Mouse (Mus musculus): Measurements from ENCODE around the gene 1700008O03Rik. TPM values are rescaled to one million over a fixed set of nuclear protein-coding genes. Genes with fewer than 3 reads are reported as not detected.
A peak's percentile ranks its signal among the peaks of the same experiment; 100 is the strongest.

The 1700008O03Rik gene
- polyA plus RNA-seq (2015; fragmentation: Nextera tagmentation; extraction: Ambion mirVana) = 1.1 TPM in 2 replicates

GRCm38 (mm10) chr7:44385720-44386119 is at the start of gene 1700008O03Rik:
1700008O03Rik (minus strand) TSS chr7:44385820.
- 75% methylated on average over 12 of the region's 12 CpGs for WGBS
- H3K4me1 ChIP-seq = no peaks in the 10 kb centered on the region
- peak within 1 kb of the TSS; percentile 64; the same call in 1 of the 2 replicates for H3K9ac ChIP-seq
- no peaks in the 10 kb centered on the region for H3K9me3 ChIP-seq
- no peak within 1 kb of the TSS for H3K27ac ChIP-seq
- peak within 1 kb of the TSS; percentile 55 for H3K4me3 ChIP-seq
- H3K4me2 ChIP-seq (replicated peaks) = peak within 1 kb of the TSS; percentile 91
- no peak for ATAC-seq (ENCODE audit: low FRiP score, low read depth)
- H3K36me3 ChIP-seq = no peaks in the 10 kb centered on the region
- peaks cover 50% of the 10 kb centered on the region for H3K27me3 ChIP-seq

- ATAC-seq (ENCODE audit: low FRiP score, low read depth) = no peak
- peaks cover 12% of the 10 kb centered on the region for H3K4me1 ChIP-seq
- H3K27me3 ChIP-seq = peaks cover 90% of the 10 kb centered on the region
- H3K36me3 ChIP-seq = no peaks in the 10 kb centered on the region
- H3K9me3 ChIP-seq = no peaks in the 10 kb centered on the region
- WGBS = 52% methylated on average over 9 of the region's 9 CpGs
- H3K9ac ChIP-seq = no peak overlapping the region
- H3K4me3 ChIP-seq = no peak overlapping the region
- H3K4me2 ChIP-seq (replicated peaks) = no peak overlapping the region
- no peak overlapping the region for H3K27ac ChIP-seq
These were observed 48.5 kb upstream of the 1700008O03Rik start for GRCm38 (mm10) chr7:44434089-44434488.

GRCm38 (mm10) chr7:44433371-44433770 is 47.8 kb upstream of the 1700008O03Rik start:
- Histone ChIP-seq H3K27ac (no peak overlapping the region), H3K36me3 (no peaks in the 10 kb centered on the region), H3K4me3 (no peak overlapping the region), H3K4me2 (replicated peaks) (no peak overlapping the region), H3K4me1 (peaks cover 14% of the 10 kb centered on the region), H3K9me3 (no peaks in the 10 kb centered on the region), H3K9ac (no peak overlapping the region), H3K27me3 (peaks cover 87% of the 10 kb centered on the region)
- ATAC-seq (ENCODE audit: low FRiP score, low read depth) = 0 out of 2 replicates have a peak, but pooled peaks have one; percentile 20
- 2% methylated on average over 7 of the region's 7 CpGs for WGBS

- Histone ChIP-seq H3K27ac (no peak overlapping the region), H3K4me3 (no peak overlapping the region), H3K9ac (no peak overlapping the region), H3K4me1 (peaks cover 21% of the 10 kb centered on the region), H3K27me3 (peaks cover 87% of the 10 kb centered on the region), H3K4me2 (replicated peaks) (no peak overlapping the region), H3K9me3 (no peaks in the 10 kb centered on the region), H3K36me3 (no peaks in the 10 kb centered on the region)
- no peak for ATAC-seq (ENCODE audit: low FRiP score, low read depth)
- 68% methylated on average over 6 of the region's 6 CpGs for WGBS
These were observed 46.9 kb upstream of the 1700008O03Rik start for GRCm38 (mm10) chr7:44432550-44432949.

- WGBS = 3% methylated on average over 32 of the region's 32 CpGs
- Histone ChIP-seq H3K4me2 (replicated peaks) (peak overlapping the region; percentile 81), H3K4me3 (peak overlapping the region; percentile 64), H3K27ac (no peak overlapping the region), H3K9me3 (no peaks in the 10 kb centered on the region), H3K27me3 (peaks cover 85% of the 10 kb centered on the region), H3K4me1 (peaks cover 25% of the 10 kb centered on the region), H3K36me3 (no peaks in the 10 kb centered on the region), H3K9ac (peak overlapping the region; percentile 78)
- ATAC-seq (ENCODE audit: low FRiP score, low read depth) = no peak
These were observed 44.2 kb upstream of the 1700008O03Rik start for GRCm38 (mm10) chr7:44429534-44430488.

- 0 out of 2 replicates have a peak, but pooled peaks have one; percentile 17 for ATAC-seq (ENCODE audit: low FRiP score, low read depth)
- H3K27ac ChIP-seq = no peak within 1 kb of the TSS; the same call in 1 of the 2 replicates
- H3K36me3 ChIP-seq = no peaks in the 10 kb centered on the region
- peak within 1 kb of the TSS; percentile 78 for H3K9ac ChIP-seq
- WGBS = under 1% methylated on average over 30 of the region's 69 CpGs
- H3K4me2 ChIP-seq (replicated peaks) = peak within 1 kb of the TSS; percentile 81
- H3K27me3 ChIP-seq = peaks cover 78% of the 10 kb centered on the region
- H3K4me3 ChIP-seq = peak within 1 kb of the TSS; percentile 64
- peaks cover 25% of the 10 kb centered on the region for H3K4me1 ChIP-seq
- H3K9me3 ChIP-seq = no peaks in the 10 kb centered on the region
These were observed 43.4 kb upstream of the 1700008O03Rik start, which contains the start of gene Lrrc4b for GRCm38 (mm10) chr7:44428968-44429521. Lrrc4b (plus strand) TSS chr7:44429018.

- Histone ChIP-seq H3K27ac (no peak overlapping the region; the same call in 1 of the 2 replicates), H3K9ac (peak overlapping the region; percentile 78), H3K4me1 (peaks cover 25% of the 10 kb centered on the region)
These were observed 42.7 kb upstream of the 1700008O03Rik start for GRCm38 (mm10) chr7:44428171-44428950.

GRCm38 (mm10) chr7:44427666-44428065 is 42.0 kb upstream of the 1700008O03Rik start:
- peak overlapping the region; percentile 45; the same call in 1 of the 2 replicates for H3K9ac ChIP-seq
- no peaks in the 10 kb centered on the region for H3K9me3 ChIP-seq
- no peak overlapping the region for H3K27ac ChIP-seq
- peaks cover 79% of the 10 kb centered on the region for H3K27me3 ChIP-seq
- ATAC-seq (ENCODE audit: low FRiP score, low read depth) = 0 out of 2 replicates have a peak, but pooled peaks have one; percentile 17
- 2% methylated on average over 8 of the region's 8 CpGs for WGBS
- H3K4me1 ChIP-seq = peaks cover 25% of the 10 kb centered on the region
- H3K4me2 ChIP-seq (replicated peaks) = peak overlapping the region; percentile 81
- H3K36me3 ChIP-seq = no peaks in the 10 kb centered on the region
- H3K4me3 ChIP-seq = peak overlapping the region; percentile 64

More at GRCm38 (mm10) chr7:44428171-44428950, 42.7 kb upstream of the 1700008O03Rik start:
- no peaks in the 10 kb centered on the region for H3K36me3 ChIP-seq
- WGBS = under 1% methylated on average over 17 of the region's 38 CpGs
- H3K27me3 ChIP-seq = peaks cover 76% of the 10 kb centered on the region
- H3K9me3 ChIP-seq = no peaks in the 10 kb centered on the region
- H3K4me3 ChIP-seq = peak overlapping the region; percentile 64
- peak overlapping the region; percentile 81 for H3K4me2 ChIP-seq (replicated peaks)
- peak; percentile 41; the same call in 1 of the 2 replicates for ATAC-seq (ENCODE audit: low FRiP score, low read depth)

- Histone ChIP-seq H3K9me3 (no peaks in the 10 kb centered on the region), H3K27ac (no peak overlapping the region), H3K9ac (0 out of 2 replicates have a peak overlapping the region, but pooled peaks have one; percentile 1), H3K4me1 (no peaks in the 10 kb centered on the region), H3K4me2 (replicated peaks) (no peak overlapping the region), H3K36me3 (no peaks in the 10 kb centered on the region), H3K4me3 (no peak overlapping the region), H3K27me3 (peaks cover 3% of the 10 kb centered on the region; the same call in 1 of the 2 replicates)
- no peak for ATAC-seq (ENCODE audit: low FRiP score, low read depth)
- 85% methylated on average over 6 of the region's 6 CpGs for WGBS
These were observed 27.7 kb upstream of the 1700008O03Rik start for GRCm38 (mm10) chr7:44413307-44413706.

- Histone ChIP-seq H3K36me3 (no peaks in the 10 kb centered on the region), H3K9ac (no peak overlapping the region), H3K4me3 (no peak overlapping the region), H3K9me3 (no peaks in the 10 kb centered on the region), H3K4me2 (replicated peaks) (no peak overlapping the region), H3K27me3 (peaks cover 19% of the 10 kb centered on the region), H3K27ac (no peak overlapping the region), H3K4me1 (no peaks in the 10 kb centered on the region)
- WGBS = 84% methylated on average over 4 of the region's 4 CpGs
- no peak for ATAC-seq (ENCODE audit: low FRiP score, low read depth)
These were observed 25.5 kb upstream of the 1700008O03Rik start for GRCm38 (mm10) chr7:44411144-44411543.

- peak overlapping the region; percentile 45; the same call in 1 of the 2 replicates for H3K4me3 ChIP-seq
- no peak overlapping the region for H3K9ac ChIP-seq
- ATAC-seq (ENCODE audit: low FRiP score, low read depth) = no peak
- no peaks in the 10 kb centered on the region for H3K4me1 ChIP-seq
- peak overlapping the region; percentile 64; the same call in 1 of the 2 replicates for H3K4me2 ChIP-seq (replicated peaks)
- no peak overlapping the region for H3K27ac ChIP-seq
- peaks cover 28% of the 10 kb centered on the region for H3K27me3 ChIP-seq
- H3K36me3 ChIP-seq = no peaks in the 10 kb centered on the region
- 2% methylated on average over 5 of the region's 5 CpGs for WGBS
- H3K9me3 ChIP-seq = no peaks in the 10 kb centered on the region
These were observed 20.4 kb upstream of the 1700008O03Rik start for GRCm38 (mm10) chr7:44406015-44406355.
